Mouse (Mus musculus) neural tube, embryonic 13.5 days (tissue): ENCODE measurements at regions not wholly inside any gene's neighbourhood (a gene's known extent, or its start where the extent isn't known, plus 50 kb on each side); places are given as distances from the start of the nearest gene placed in this dataset.
"Not testable (repeated sequence)": the region's sequence is repeated elsewhere in the genome, so short reads cannot be mapped to it uniquely, and the experiment has no call there.

Experiments
- ATAC-seq: fragments of 200-750 bp; cut with Nextera tagmentation; 2 replicates; pipeline ENCODE4 v1.8.0; 2017; ENCODE audit warnings: low read depth, mild to moderate bottlenecking, moderate TSS enrichment, moderate library complexity
- H3K27ac ChIP-seq: fragments of 300-500 bp; sonication (generic); replicated peaks from 2 replicates; pipeline ENCODE4 v1.5.1; 2015; ENCODE audit warnings: moderate library complexity, mild to moderate bottlenecking, inconsistent platforms
- H3K27me3 ChIP-seq: fragments of 300-500 bp; sonication (generic); 2 replicates; pipeline ENCODE4 v1.6.1; 2015; ENCODE audit warnings: mild to moderate bottlenecking, inconsistent platforms
- H3K36me3 ChIP-seq: fragments of 300-500 bp; sonication (generic); 2 replicates; pipeline ENCODE4 v1.6.1; 2015; ENCODE audit warnings: mild to moderate bottlenecking, inconsistent platforms
- H3K4me1 ChIP-seq: fragments of 300-500 bp; sonication (generic); replicated peaks from 2 replicates; pipeline ENCODE4 v1.6.1; 2015; ENCODE audit warnings: inconsistent platforms
- H3K4me2 ChIP-seq: fragments of 300-500 bp; sonication (generic); 2 replicates; pipeline ENCODE4 v1.6.1; 2015; ENCODE audit warnings: inconsistent platforms, mild to moderate bottlenecking, moderate library complexity
- H3K4me3 ChIP-seq: fragments of 300-500 bp; sonication (generic); 2 replicates; pipeline ENCODE4 v1.5.1; 2015; ENCODE audit warnings: mild to moderate bottlenecking, inconsistent platforms
- H3K9ac ChIP-seq: fragments of 300-500 bp; sonication (generic); 2 replicates; pipeline ENCODE4 v1.6.1; 2015; ENCODE audit warnings: moderate library complexity, mild to moderate bottlenecking, inconsistent platforms
- H3K9me3 ChIP-seq: fragments of 300-500 bp; sonication (generic); 2 replicates; pipeline ENCODE4 v1.6.1; 2016; ENCODE audit warnings: inconsistent platforms
- WGBS: fragments of 180-500 bp; shearing (Covaris S2); methylation state at CpG from one replicate; pipeline ENCODE4 v1.1.7; 2015; 5-methylcytosine and 5-hydroxymethylcytosine counted together

DNA sequence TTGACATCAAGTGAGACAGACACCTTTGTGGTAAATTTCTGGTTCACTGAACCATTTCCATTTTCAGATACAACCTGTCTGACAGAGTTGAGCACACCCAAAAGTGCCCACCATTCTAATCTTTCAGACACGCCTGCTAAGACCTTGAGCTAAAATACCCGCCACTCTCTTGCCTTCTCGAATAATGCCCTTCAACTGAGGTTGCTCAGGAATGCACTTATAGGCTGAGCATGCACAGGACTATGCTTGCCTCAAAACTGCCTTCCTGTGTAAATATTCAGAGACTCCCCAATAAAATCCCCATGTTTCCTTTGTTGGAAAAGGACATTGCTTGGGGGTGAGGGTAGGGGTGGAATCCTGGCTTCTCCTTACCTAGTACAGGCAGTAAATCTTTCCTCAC is 115.3 kb downstream of the Sox4 start:
- Histone ChIP-seq H3K9ac (no peak overlapping the region), H3K27me3 (no peaks in the 10 kb centered on the region), H3K4me3 (no peak overlapping the region), H3K9me3 (no peaks in the 10 kb centered on the region), H3K4me2 (no peak overlapping the region), H3K36me3 (no peaks in the 10 kb centered on the region), H3K4me1 (peaks cover 48% of the 10 kb centered on the region), H3K27ac (peak overlapping the region; percentile 68; the same call in 1 of the 2 replicates)
- WGBS, result 76% methylated on average over 3 of the region's 3 CpGs
- ATAC-seq, result no peak

DNA sequence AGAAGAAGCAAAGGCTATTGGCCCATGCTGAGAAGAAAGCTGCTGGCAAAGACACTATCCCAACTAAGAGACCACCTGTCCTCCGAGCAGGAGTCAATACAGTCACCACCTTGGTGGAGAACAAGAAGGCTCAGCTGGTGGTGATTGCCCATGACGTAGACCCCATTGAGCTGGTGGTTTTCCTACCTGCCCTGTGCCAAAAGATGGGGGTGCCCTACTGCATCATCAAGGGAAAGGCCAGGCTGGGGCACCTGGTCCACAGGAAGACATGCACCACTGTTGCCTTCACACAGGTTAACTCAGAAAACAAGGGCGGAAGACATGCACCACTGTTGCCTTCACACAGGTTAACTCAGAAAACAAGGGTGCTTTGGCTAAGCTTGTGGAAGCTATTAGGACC is 116.3 kb downstream of the Sox4 start:
- H3K36me3 ChIP-seq, H3K4me2 ChIP-seq, H3K9ac ChIP-seq, H3K27ac ChIP-seq, ATAC-seq, H3K9me3 ChIP-seq, H3K4me3 ChIP-seq, H3K27me3 ChIP-seq: not testable (repeated sequence)
- 90% methylated on average over 3 of the region's 3 CpGs for WGBS
- H3K4me1 ChIP-seq, result peaks cover 49% of the 10 kb centered on the region

DNA sequence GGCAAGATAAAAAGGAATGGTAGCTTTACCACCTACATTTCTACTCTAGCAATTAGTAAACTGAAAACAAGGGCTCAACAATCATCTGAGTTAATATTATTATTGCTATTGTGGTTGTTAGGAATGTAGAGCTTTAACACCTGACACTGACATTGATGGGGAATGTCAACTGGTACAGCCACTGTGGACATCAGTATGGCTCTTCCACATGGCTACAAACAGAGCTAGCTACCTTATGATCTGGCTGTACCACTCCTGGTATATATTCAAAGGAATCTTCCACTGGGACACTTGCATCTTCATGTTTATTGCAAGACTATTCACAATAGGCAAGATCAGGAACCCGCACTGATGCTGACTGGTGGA is 119.8 kb downstream of the Sox4 start:
- ATAC-seq, result no peak
- Histone ChIP-seq H3K27ac (no peak overlapping the region), H3K9me3 (no peaks in the 10 kb centered on the region), H3K36me3 (no peaks in the 10 kb centered on the region), H3K9ac (no peak overlapping the region), H3K4me1 (peaks cover 45% of the 10 kb centered on the region), H3K27me3 (no peaks in the 10 kb centered on the region), H3K4me3 (no peak overlapping the region), H3K4me2 (no peak overlapping the region)
- WGBS, result 77% methylated on average over 1 of the region's 1 CpGs

DNA sequence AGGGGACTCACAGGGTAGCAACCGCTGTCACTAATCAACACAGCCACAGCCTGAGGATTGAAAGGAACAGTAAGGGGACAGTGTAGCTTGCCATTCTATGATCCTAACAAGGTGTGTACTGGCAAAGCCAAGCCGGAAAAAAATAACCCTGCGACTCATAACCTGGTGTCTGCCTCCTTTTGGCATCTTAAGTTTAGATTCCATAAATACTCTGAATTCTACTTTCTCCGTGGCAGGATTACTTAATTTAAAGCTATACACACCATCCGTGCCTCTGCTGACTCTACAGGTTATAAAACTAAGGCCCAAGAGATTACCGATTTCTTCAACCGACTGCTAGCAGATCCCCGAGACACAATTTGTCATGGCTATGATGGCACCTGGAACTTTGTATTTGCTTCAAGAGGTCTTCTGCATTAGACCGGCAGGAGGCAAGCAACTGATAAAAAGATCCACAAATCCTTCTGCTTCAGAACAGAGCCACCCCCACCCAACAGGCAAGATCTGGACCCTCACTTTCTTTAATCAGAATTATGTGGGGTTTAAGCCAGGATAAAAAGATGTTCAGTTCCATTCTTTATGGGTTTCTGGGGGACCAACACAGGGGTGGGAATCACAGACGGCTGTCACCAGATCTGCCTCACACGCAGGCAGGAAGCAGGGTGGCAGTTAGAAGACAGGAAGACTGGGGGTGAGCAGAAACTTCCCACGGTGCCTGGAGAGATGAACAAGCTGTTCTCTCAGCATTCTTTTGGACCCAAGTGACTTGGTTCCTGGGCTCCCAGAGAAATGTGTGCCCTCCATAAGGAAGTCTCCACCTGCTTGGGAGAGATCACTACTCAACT is 120.4 kb downstream of the Sox4 start:
- Histone ChIP-seq H3K36me3 (no peaks in the 10 kb centered on the region), H3K27me3 (no peaks in the 10 kb centered on the region), H3K4me3 (no peak overlapping the region), H3K4me2 (no peak overlapping the region), H3K4me1 (peaks cover 39% of the 10 kb centered on the region), H3K9ac (no peak overlapping the region), H3K27ac (0 out of 2 replicates have a peak overlapping the region, but pooled peaks have one; percentile 18), H3K9me3 (no peaks in the 10 kb centered on the region)
- ATAC-seq, result no peak
- WGBS, result 55% methylated on average over 12 of the region's 12 CpGs

DNA sequence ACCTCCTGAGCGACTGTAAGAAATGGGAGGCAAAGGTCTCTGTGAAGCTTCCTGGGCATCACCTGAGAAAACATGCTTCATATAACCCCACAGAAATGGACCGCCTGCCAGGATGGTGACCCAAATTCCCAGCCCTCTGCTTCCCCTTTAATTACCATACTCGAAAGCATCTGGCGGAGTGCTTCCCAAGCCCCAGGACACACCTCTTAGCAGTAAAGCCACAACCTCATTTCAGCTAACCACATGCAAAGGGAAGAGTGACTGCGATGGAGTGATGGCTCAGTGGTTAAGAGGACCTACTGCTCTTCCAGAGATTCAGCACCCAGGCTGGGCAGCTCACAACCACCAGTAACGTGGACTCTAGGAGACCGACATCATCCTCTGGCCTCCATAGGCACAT is 127.2 kb downstream of the Sox4 start:
- WGBS, result 82% methylated on average over 7 of the region's 7 CpGs
- H3K27ac ChIP-seq, result no peak overlapping the region
- H3K36me3 ChIP-seq, result no peaks in the 10 kb centered on the region

DNA sequence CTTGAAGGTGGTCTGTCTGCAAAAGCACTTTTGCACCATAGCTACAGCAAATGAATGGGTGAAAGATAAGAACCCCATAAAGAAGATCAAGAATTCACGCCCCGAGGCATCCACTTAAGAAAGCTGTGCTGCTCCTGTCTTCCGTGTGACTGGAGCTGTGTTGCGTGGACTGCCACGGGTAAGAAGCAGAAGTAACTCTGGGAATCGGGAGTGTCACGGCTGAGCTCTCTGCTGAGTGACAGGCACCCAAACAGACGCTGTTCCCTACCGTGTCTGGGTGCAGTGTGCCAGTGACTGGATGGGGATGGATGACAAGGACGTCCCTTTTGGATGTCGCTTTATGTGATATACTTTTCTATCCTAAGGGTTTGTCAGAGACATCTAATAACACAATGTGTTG is 129.5 kb downstream of the Sox4 start:
- no peak overlapping the region for H3K9ac ChIP-seq
- no peaks in the 10 kb centered on the region for H3K27me3 ChIP-seq
- H3K4me1 ChIP-seq, result peaks cover 26% of the 10 kb centered on the region
- no peak overlapping the region for H3K4me2 ChIP-seq
- H3K4me3 ChIP-seq, result no peak overlapping the region
- H3K27ac ChIP-seq, result no peak overlapping the region
- no peaks in the 10 kb centered on the region for H3K9me3 ChIP-seq
- WGBS, result 61% methylated on average over 11 of the region's 11 CpGs
- H3K36me3 ChIP-seq, result no peaks in the 10 kb centered on the region
- peak; percentile 45; the same call in 1 of the 2 replicates for ATAC-seq

More for the DNA sequence above, 127.2 kb downstream of the Sox4 start:
- H3K4me1 ChIP-seq, result peaks cover 37% of the 10 kb centered on the region
- no peaks in the 10 kb centered on the region for H3K27me3 ChIP-seq
- ATAC-seq, result no peak
- H3K9ac ChIP-seq, result no peak overlapping the region
- H3K9me3 ChIP-seq, result no peaks in the 10 kb centered on the region
- H3K4me3 ChIP-seq, result no peak overlapping the region
- no peak overlapping the region for H3K4me2 ChIP-seq

DNA sequence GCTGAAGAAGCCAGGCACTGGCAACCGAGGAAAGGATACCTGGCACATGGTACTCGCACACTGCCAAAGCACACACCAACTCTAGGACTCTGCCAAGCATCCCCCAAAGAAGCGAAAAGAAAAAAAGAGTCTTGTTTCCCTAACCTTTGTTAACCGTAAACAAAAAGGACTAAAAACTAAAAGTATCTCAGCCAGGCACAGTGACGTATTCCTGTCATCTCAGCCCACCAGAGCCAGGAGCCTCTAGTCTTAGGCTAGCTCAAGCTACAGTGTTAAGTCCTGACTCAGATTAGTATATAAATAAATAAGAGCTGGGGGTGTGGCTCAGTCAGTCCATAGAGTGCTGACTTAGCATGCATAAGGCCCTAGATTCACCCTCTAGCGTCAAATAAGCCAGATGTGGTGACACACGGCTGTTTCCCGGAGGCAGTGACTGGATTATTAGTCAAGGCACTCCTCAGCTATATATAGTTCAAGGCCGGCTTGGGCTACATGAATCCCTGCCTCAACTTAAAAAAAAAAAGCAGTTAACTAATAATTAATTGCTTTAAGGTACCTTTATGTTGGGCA is 130.1 kb downstream of the Sox4 start:
- peak; percentile 37; the same call in 1 of the 2 replicates for ATAC-seq
- WGBS, result 77% methylated on average over 9 of the region's 9 CpGs
- H3K27ac ChIP-seq, result no peak overlapping the region

DNA sequence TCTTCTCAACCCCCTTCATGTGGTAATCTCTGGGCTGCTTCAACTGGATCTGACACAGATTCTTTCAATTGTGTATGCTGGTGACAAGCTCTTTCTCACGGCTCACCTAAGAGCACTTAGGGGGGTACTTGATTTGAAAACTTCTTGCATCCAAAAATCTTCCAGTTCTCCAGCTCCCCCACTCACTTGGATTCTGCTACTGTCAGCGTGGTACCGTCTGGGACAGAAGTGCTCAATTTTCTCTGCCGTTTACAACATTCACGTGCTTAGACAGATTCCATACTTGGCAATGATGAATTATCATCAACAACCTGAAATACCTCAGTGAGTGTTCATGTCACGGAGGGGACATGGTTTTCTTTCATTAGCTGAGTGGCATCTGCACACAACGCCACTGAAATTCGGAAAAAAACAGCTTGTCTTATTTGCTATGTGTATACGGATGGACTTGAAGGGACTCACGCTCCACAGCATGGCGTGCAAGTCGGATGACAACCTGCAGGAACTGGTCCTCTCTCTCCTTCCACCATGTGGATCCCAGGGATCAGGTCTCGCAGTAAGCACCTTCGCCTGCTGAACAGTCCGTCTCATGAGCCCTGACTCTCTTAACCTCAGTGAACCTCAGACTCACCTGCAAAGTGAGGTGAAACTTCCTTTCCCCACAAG is 132.5 kb downstream of the Sox4 start:
- ATAC-seq, result no peak
- Histone ChIP-seq H3K9me3 (no peaks in the 10 kb centered on the region), H3K9ac (no peak overlapping the region), H3K4me1 (peaks cover 31% of the 10 kb centered on the region), H3K4me3 (no peak overlapping the region), H3K27me3 (no peaks in the 10 kb centered on the region), H3K36me3 (no peaks in the 10 kb centered on the region), H3K27ac (no peak overlapping the region), H3K4me2 (no peak overlapping the region)
- 81% methylated on average over 15 of the region's 15 CpGs for WGBS

More for the DNA sequence above, 130.1 kb downstream of the Sox4 start:
- no peaks in the 10 kb centered on the region for H3K36me3 ChIP-seq
- H3K4me3 ChIP-seq, result no peak overlapping the region
- H3K9me3 ChIP-seq, result no peaks in the 10 kb centered on the region
- no peak overlapping the region for H3K9ac ChIP-seq
- no peak overlapping the region for H3K4me2 ChIP-seq
- H3K27me3 ChIP-seq, result no peaks in the 10 kb centered on the region
- H3K4me1 ChIP-seq, result peaks cover 26% of the 10 kb centered on the region

DNA sequence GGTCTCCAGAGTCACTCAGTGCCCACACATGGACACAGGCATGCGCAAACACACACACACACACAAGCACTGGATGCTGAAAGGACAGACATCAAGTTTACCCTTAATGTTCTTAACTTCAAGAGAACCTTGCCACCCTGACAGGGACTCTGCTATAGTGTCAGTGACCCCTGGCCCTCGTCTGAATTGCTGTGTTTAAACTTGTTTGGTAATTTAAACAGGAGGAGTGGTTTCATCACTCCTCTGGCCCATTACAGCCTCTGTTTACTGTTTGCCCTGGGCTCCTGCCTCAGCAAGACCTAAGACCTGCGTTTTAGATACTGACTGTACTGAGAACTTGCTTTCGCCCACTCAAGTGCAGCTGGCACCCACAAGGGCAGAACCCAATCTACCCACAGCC is 139.4 kb downstream of the Sox4 start:
- 65% methylated on average over 4 of the region's 4 CpGs for WGBS
- Histone ChIP-seq H3K4me1 (peaks cover 54% of the 10 kb centered on the region), H3K4me3 (no peak overlapping the region), H3K27ac (no peak overlapping the region), H3K27me3 (no peaks in the 10 kb centered on the region), H3K36me3 (no peaks in the 10 kb centered on the region), H3K4me2 (no peak overlapping the region), H3K9ac (no peak overlapping the region), H3K9me3 (no peaks in the 10 kb centered on the region)
- ATAC-seq, result no peak

DNA sequence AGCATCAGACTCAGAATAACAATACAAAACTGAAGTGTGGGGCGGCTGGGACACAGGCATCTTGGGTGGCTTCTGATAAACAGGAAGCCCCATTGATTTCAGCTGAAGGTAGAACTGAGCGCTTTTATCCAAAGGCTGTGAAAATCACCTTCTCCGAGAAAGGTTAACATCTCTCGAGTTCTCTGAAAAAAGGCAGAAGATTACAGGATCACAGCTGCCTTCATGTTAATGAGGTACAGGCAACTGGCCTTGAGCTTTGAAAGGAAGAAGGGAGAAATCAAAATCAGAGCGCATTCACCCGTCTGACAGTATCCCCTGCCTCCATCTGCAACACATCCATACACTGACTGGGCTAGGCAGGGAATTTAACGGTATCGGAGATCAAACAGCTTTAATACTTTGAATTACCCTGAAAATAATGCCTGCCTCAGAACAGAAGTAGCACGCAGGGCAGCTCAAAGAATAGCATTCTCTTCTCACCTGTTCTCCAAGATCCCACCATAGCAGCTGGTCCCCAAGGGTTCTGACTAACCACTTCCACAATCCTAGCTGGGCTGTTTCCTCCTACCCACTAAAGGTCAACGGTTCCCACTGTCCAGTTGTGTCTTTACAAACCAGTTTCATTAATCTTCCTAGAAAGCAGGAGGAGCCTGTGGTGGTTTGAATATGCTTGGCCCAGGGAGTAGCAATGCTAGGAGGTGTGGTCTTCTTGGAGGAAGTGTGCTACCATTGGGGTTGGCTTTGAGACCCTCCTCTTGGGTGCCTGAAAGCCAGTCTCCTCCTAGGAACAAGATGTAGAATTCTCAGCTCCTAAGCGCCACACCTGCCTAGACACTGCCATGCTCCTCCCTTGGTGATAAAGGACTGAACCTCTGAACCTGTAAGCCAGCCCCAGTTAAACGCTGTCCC is 141.6 kb downstream of the Sox4 start:
- 22% methylated on average over 12 of the region's 12 CpGs for WGBS
- peaks cover 58% of the 10 kb centered on the region for H3K4me1 ChIP-seq
- H3K4me3 ChIP-seq, result no peak overlapping the region

DNA sequence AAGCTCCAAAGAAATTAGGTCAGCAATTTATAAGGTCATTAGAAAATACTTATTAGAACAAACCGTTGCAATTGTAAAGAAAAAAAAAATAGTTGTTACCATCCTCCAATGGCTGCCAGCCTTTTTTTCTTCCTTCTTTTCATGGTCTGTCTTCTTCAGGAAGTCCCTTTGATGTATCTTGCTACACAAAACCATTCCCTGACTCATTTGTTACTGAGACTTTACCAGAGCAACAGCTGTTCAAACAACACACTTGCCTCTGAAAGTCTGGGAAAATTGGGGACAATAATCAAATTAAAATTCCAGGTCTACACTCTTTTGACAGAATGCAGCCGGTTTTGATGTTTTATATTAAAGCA is 142.5 kb downstream of the Sox4 start:
- ATAC-seq, result no peak
- no peak overlapping the region for H3K4me3 ChIP-seq
- H3K9me3 ChIP-seq, result no peaks in the 10 kb centered on the region
- peaks cover 53% of the 10 kb centered on the region for H3K4me1 ChIP-seq
- H3K36me3 ChIP-seq, result no peaks in the 10 kb centered on the region
- WGBS, result 0% methylated on average over 2 of the region's 2 CpGs
- no peak overlapping the region for H3K9ac ChIP-seq
- peak overlapping the region; percentile 78 for H3K27ac ChIP-seq
- H3K4me2 ChIP-seq, result peak overlapping the region; percentile 9; the same call in 1 of the 2 replicates
- H3K27me3 ChIP-seq, result no peaks in the 10 kb centered on the region

More for the DNA sequence above, 141.6 kb downstream of the Sox4 start:
- Histone ChIP-seq H3K4me2 (peak overlapping the region; percentile 23; the same call in 1 of the 2 replicates), H3K9me3 (no peaks in the 10 kb centered on the region), H3K27ac (peak overlapping the region; percentile 78), H3K36me3 (no peaks in the 10 kb centered on the region), H3K9ac (peak overlapping the region; percentile 50; the same call in 1 of the 2 replicates), H3K27me3 (no peaks in the 10 kb centered on the region)
- no peak; the same call in 1 of the 2 replicates for ATAC-seq
